Comparison of ENCODE assay signal across 8 mouse cellular contexts in genomic region chr8:13492198-13492995, GRCm38 (mm10). TPM values are rescaled to one million over a fixed set of nuclear protein-coding genes. Genes with fewer than 3 reads are reported as not detected.
A peak's percentile ranks its signal among the peaks of the same experiment; 100 is the strongest.
DNase-seq lines count a peak whose midpoint lies in the region; ATAC-seq and TF ChIP-seq lines count a peak whose summit lies in the region.

No protein-coding gene starts in this region.

- TF ChIP-seq POLR2A in lung, adult 2 months (IDR thresholded peaks at IDR 0.05; ENCODE audit: borderline replicate concordance, extremely low read depth, low read depth, low read length) = no peak

- peak overlapping the region; percentile 70 for H3K4me3 ChIP-seq in lung, adult 2 months (replicated peaks; ENCODE audit: extremely low read depth, low read depth, low read length)

- intact Hi-C loops in heart, postnatal 14 days (cut with DNase I) = loop anchor here (2.0 kb wide), 2 partner anchors 38 to 56 kb away; no protein-coding TSS in a partner anchor
- intact Hi-C loops in left cerebral cortex, postnatal 25 days (cut with DNase I) = no loop called here

- no peak for TF ChIP-seq CTCF in lung, adult 2 months (IDR thresholded peaks at IDR 0.05; ENCODE audit: insufficient read depth, low read length)

- ATAC-seq in common myeloid progenitor, adult 5-6 weeks (replicated peaks; ENCODE audit: low read depth, poor library complexity, severe bottlenecking) = peak; percentile 48

- peak; percentile 9 for DNase-seq in embryo, embryonic 9.5 days (ENCODE audit: extremely low spot score)
- DNase-seq in embryo, embryonic 11 days = no peak
- DNase-seq in heart, postnatal 14 days = peak; percentile 73 to 79
- peak; percentile 60 for DNase-seq in lung, adult 2 months
- DNase-seq in urinary bladder, postnatal 14 days (ENCODE audit: low spot score) = peak; percentile 84
- DNase-seq in left cerebral cortex, adult 11 months (ENCODE audit: low spot score) = no peak
- no peak for DNase-seq in left cerebral cortex, postnatal 25 days (ENCODE audit: low spot score in 2 of 2)

- WGBS in lung, adult 2 months = 32% methylated on average over 9 of the region's 9 CpGs

- H3K4me1 ChIP-seq in lung, adult 2 months (ENCODE audit: control insufficient read depth, insufficient read depth, low read length) = peaks cover 26% of the 10 kb centered on the region

RNA-seq across cellular contexts. Expression of gene Gas6, which starts 1.9 kb away (rescaled TPM):
- 0.32 and 0.39 TPM in 2 replicates for total RNA-seq in common myeloid progenitor, adult 5-6 weeks (2017)
- 100 to 1,000 TPM; 121 to 122 TPM for total RNA-seq in heart, postnatal 14 days (2021)
- 245 and 264 TPM in 2 replicates for polyA plus RNA-seq in lung, adult 2 months (2012; rRNA removed)
- total RNA-seq in left cerebral cortex, postnatal 25 days (2021) = 10 to 100 TPM; 97.5 to 98.9 TPM

RNA-seq across cellular contexts. Expression of gene Tmem255b, which starts 57.4 kb away (rescaled TPM):
- not detected in 2 replicates for total RNA-seq in common myeloid progenitor, adult 5-6 weeks (2017)
- 10 to 100 TPM; 13.8 to 14.6 TPM for total RNA-seq in heart, postnatal 14 days (2021)
- polyA plus RNA-seq in lung, adult 2 months (2012; rRNA removed) = 5.5 and 7.3 TPM in 2 replicates
- total RNA-seq in left cerebral cortex, postnatal 25 days (2021) = 1 to 10 TPM; 5.0 to 5.6 TPM

Comparison
In these comparisons a context has a peak if more than half of its experiments do, and no peak if none do; other contexts are left out.
1. DNase-seq: peak in embryo, embryonic 9.5 days (single experiment), heart, postnatal 14 days (2 of 2), lung, adult 2 months (single experiment) and urinary bladder, postnatal 14 days (single experiment); none in embryo, embryonic 11 days (single experiment), left cerebral cortex, adult 11 months (single experiment) and left cerebral cortex, postnatal 25 days (0 of 2).
2. RNA of gene Gas6, which starts 1.9 kb away (total RNA-seq): 121 to 122 TPM in heart, postnatal 14 days and 97.5 to 98.9 TPM in left cerebral cortex, postnatal 25 days; 0.32 to 0.39 TPM in common myeloid progenitor, adult 5-6 weeks; every median in the first group is over 10 times any median in the second.